Mouse (Mus musculus): ENCODE measurements around the gene Scube2.

GRCm38 (mm10) chr7:109865370-109866229, at the start of gene Scube2:
- TF ChIP-seq POLR2A (IDR thresholded peaks at IDR 0.05; ENCODE audit: insufficient read length, low read depth) (no peak), POLR2AphosphoS2 (IDR thresholded peaks at IDR 0.05; ENCODE audit: insufficient read length, low read depth) (no peak), USF1 (IDR thresholded peaks at IDR 0.05; ENCODE audit: low read depth) (no peak), MYOG (IDR thresholded peaks at IDR 0.05; ENCODE audit: control insufficient read depth in 1 of 3, insufficient read depth in 1 of 3, insufficient read length in 2 of 3, low read depth in 2 of 3) (no peak), TCF12 (IDR thresholded peaks at IDR 0.05; ENCODE audit: insufficient read depth, poor library complexity, severe bottlenecking) (no peak), MAX (IDR thresholded peaks at IDR 0.05; ENCODE audit: low read depth) (no peak), MYOD1 (IDR thresholded peaks at IDR 0.05; ENCODE audit: control insufficient read depth in 1 of 3, insufficient read length in 2 of 3, low read depth in 2 of 3) (no peak)
